Mouse (Mus musculus): ENCODE data around the gene Nckap5. TPM values are rescaled to one million over a fixed set of nuclear protein-coding genes. Genes with fewer than 3 reads are reported as not detected.

Gene Nckap5
- polyA plus RNA-seq, 1 experiment from 2014 or later: 1.1 TPM

GRCm38 (mm10) chr1:126652085-126652484, 178.5 kb downstream of the Nckap5 start:
- Histone ChIP-seq H3K9ac (replicated peaks) (no peak overlapping the region), H3K9me3 (ENCODE audit: low read length) (no peaks in the 10 kb centered on the region), H3K4me2 (ENCODE audit: low read depth, low read length) (no peak overlapping the region), H3K36me3 (replicated peaks; ENCODE audit: insufficient read depth, low read length) (no peaks in the 10 kb centered on the region), H3K4me3 (ENCODE audit: low read depth, low read length) (no peak overlapping the region), H3K4me1 (ENCODE audit: insufficient read depth) (no peaks in the 10 kb centered on the region), H3K27ac (ENCODE audit: low read depth) (no peak overlapping the region), H3K27me3 (ENCODE audit: insufficient read depth, low read length) (no peaks in the 10 kb centered on the region)
- ATAC-seq: peak; percentile 41; the same call in 1 of the 2 replicates
- peak; percentile 71 for TF ChIP-seq EP300 (IDR thresholded peaks at IDR 0.05; ENCODE audit: low read depth)
- no peak for TF ChIP-seq CTCF (IDR thresholded peaks at IDR 0.05; ENCODE audit: low read depth)
- WGBS (ENCODE audit: insufficient replicate concordance): 52% methylated on average over 2 of the region's 2 CpGs
- DNase-seq: no peak

- no peaks in the 10 kb centered on the region for H3K36me3 ChIP-seq (replicated peaks; ENCODE audit: insufficient read depth, low read length)
- WGBS (ENCODE audit: insufficient replicate concordance): 39% methylated on average over 5 of the region's 5 CpGs
- no peaks in the 10 kb centered on the region for H3K9me3 ChIP-seq (ENCODE audit: low read length)
- TF ChIP-seq CTCF (IDR thresholded peaks at IDR 0.05; ENCODE audit: low read depth) (no peak), EP300 (IDR thresholded peaks at IDR 0.05; ENCODE audit: low read depth) (peak; percentile 86)
- no peaks in the 10 kb centered on the region for H3K4me1 ChIP-seq (ENCODE audit: insufficient read depth)
- H3K27me3 ChIP-seq (ENCODE audit: insufficient read depth, low read length): no peaks in the 10 kb centered on the region
- no peak overlapping the region for H3K9ac ChIP-seq (replicated peaks)
- H3K4me3 ChIP-seq (ENCODE audit: low read depth, low read length): no peak overlapping the region
- peak; percentile 18 for DNase-seq
- no peak overlapping the region for H3K27ac ChIP-seq (ENCODE audit: low read depth)
- peak; percentile 92 for ATAC-seq
- peak overlapping the region; percentile 20; the same call in 1 of the 2 replicates for H3K4me2 ChIP-seq (ENCODE audit: low read depth, low read length)
Observed at GRCm38 (mm10) chr1:126650806-126651205, 179.8 kb downstream of the Nckap5 start.

- TF ChIP-seq EP300 (IDR thresholded peaks at IDR 0.05; ENCODE audit: low read depth) (no peak), CTCF (IDR thresholded peaks at IDR 0.05; ENCODE audit: low read depth) (no peak)
- H3K27ac ChIP-seq (ENCODE audit: low read depth): no peak overlapping the region
- no peak for ATAC-seq
- H3K36me3 ChIP-seq (replicated peaks; ENCODE audit: insufficient read depth, low read length): no peaks in the 10 kb centered on the region
- DNase-seq: no peak
- 78% methylated on average over 5 of the region's 5 CpGs for WGBS (ENCODE audit: insufficient replicate concordance)
- H3K4me2 ChIP-seq (ENCODE audit: low read depth, low read length): no peak overlapping the region
- no peaks in the 10 kb centered on the region for H3K27me3 ChIP-seq (ENCODE audit: insufficient read depth, low read length)
- H3K9ac ChIP-seq (replicated peaks): no peak overlapping the region
- no peaks in the 10 kb centered on the region for H3K4me1 ChIP-seq (ENCODE audit: insufficient read depth)
- H3K4me3 ChIP-seq (ENCODE audit: low read depth, low read length): no peak overlapping the region
- H3K9me3 ChIP-seq (ENCODE audit: low read length): no peaks in the 10 kb centered on the region
Observed at GRCm38 (mm10) chr1:126642751-126643150, 187.8 kb downstream of the Nckap5 start.

DNA sequence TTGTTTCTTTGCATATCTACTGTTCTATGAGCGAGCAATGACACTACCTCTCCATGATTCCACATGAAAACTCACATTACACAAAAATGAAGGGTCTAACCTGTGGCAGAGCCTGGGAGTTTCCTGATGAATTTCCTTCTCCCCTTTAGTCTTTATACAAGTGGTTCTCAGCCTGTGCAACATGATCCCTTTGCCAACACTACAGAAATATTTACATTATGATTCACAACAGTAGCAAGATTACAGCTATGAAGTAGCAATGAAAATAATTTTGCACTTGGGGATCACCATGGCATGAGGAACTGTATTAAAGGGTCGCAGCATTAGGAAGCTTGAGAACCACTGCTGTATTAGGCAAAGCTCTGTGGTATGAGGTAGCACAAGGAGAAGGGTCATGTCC, 191.1 kb downstream of the Nckap5 start:
- Histone ChIP-seq H3K4me2 (ENCODE audit: low read depth, low read length) (no peak overlapping the region), H3K27me3 (ENCODE audit: insufficient read depth, low read length) (no peaks in the 10 kb centered on the region), H3K4me3 (ENCODE audit: low read depth, low read length) (no peak overlapping the region), H3K9me3 (ENCODE audit: low read length) (no peaks in the 10 kb centered on the region), H3K36me3 (replicated peaks; ENCODE audit: insufficient read depth, low read length) (no peaks in the 10 kb centered on the region), H3K27ac (ENCODE audit: low read depth) (no peak overlapping the region), H3K9ac (replicated peaks) (no peak overlapping the region), H3K4me1 (ENCODE audit: insufficient read depth) (no peaks in the 10 kb centered on the region)
- ATAC-seq (no peak), DNase-seq (no peak)
- TF ChIP-seq CTCF (IDR thresholded peaks at IDR 0.05; ENCODE audit: low read depth): no peak
- TF ChIP-seq EP300 (IDR thresholded peaks at IDR 0.05; ENCODE audit: low read depth): no peak
- WGBS (ENCODE audit: insufficient replicate concordance): 77% methylated on average over 2 of the region's 2 CpGs

DNA sequence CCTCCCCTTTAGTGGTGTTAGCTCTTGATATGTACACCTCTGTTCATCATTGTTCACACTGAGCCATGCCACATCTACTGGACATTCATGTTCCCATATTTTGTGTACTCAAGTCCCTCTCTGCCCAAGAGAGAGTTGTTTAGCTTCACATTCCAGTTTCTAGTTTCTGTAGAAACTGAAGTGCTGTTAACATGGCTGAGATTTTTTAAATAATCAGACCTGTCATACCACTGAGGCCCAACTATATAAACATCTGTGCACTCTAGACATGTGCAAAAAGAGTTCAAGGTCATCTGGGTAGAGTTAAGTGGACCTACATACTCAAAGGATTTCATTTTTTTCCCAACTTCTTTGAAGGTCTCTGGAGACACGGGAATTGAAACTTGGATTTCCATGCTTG, 193.1 kb downstream of the Nckap5 start:
- H3K4me2 ChIP-seq (ENCODE audit: low read depth, low read length): no peak overlapping the region
- H3K9ac ChIP-seq (replicated peaks): no peak overlapping the region
- H3K27ac ChIP-seq (ENCODE audit: low read depth): no peak overlapping the region
- ATAC-seq: no peak
- DNase-seq: no peak
- WGBS (ENCODE audit: insufficient replicate concordance): 79% methylated on average over 1 of the region's 1 CpGs
- H3K27me3 ChIP-seq (ENCODE audit: insufficient read depth, low read length): no peaks in the 10 kb centered on the region
- TF ChIP-seq CTCF (IDR thresholded peaks at IDR 0.05; ENCODE audit: low read depth) (no peak), EP300 (IDR thresholded peaks at IDR 0.05; ENCODE audit: low read depth) (no peak)
- H3K4me1 ChIP-seq (ENCODE audit: insufficient read depth): no peaks in the 10 kb centered on the region
- no peak overlapping the region for H3K4me3 ChIP-seq (ENCODE audit: low read depth, low read length)
- no peaks in the 10 kb centered on the region for H3K9me3 ChIP-seq (ENCODE audit: low read length)
- H3K36me3 ChIP-seq (replicated peaks; ENCODE audit: insufficient read depth, low read length): no peaks in the 10 kb centered on the region

DNA sequence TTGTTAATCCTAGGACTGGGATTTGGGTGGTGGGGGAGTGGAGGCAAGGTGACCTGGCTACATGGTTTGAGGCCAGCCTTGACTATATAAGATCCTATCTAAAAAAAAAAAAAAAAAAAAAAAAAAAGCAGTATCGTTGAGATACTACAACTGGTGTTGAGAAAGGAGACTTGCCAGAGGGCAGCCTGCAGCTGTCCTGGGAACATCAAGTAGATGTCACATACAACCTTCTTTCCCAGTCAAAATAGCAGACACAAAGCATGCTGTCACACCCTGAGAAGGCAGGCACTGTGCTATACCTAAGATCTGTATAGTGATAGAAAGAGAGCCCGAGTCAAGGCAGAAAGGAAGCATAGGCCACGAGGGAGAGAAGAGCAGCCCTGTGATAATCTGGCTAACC, 204.4 kb downstream of the Nckap5 start:
- ATAC-seq: no peak
- Histone ChIP-seq H3K27ac (ENCODE audit: low read depth) (no peak overlapping the region), H3K4me1 (ENCODE audit: insufficient read depth) (0 out of 2 replicates have a peak, but pooled peaks cover 3% of the 10 kb centered on the region), H3K4me2 (ENCODE audit: low read depth, low read length) (no peak overlapping the region), H3K36me3 (replicated peaks; ENCODE audit: insufficient read depth, low read length) (no peaks in the 10 kb centered on the region), H3K9me3 (ENCODE audit: low read length) (no peaks in the 10 kb centered on the region), H3K27me3 (ENCODE audit: insufficient read depth, low read length) (no peaks in the 10 kb centered on the region), H3K4me3 (ENCODE audit: low read depth, low read length) (no peak overlapping the region), H3K9ac (replicated peaks) (no peak overlapping the region)
- DNase-seq: no peak
- no peak for TF ChIP-seq EP300 (IDR thresholded peaks at IDR 0.05; ENCODE audit: low read depth)
- no peak for TF ChIP-seq CTCF (IDR thresholded peaks at IDR 0.05; ENCODE audit: low read depth)
- 77% methylated on average over 3 of the region's 3 CpGs for WGBS (ENCODE audit: insufficient replicate concordance)

DNA sequence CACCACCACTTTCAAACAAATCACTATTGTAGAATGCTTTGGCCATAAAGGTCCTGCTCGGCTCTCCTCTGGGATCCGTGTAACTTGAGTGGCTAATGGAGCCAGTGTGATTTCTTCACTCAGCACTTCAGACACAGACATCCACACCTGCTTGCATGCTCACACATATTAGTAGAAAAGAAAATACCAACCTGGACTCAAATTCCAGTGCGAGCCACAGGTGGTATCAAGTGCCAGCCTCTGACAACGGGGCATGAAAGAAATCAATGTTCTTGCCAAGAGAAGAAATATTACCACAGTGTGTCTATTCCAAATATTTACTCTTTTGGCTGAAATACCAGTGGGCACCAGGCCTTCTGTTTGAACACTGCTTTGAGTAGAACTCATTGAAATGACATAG, 208.6 kb downstream of the Nckap5 start:
- 0 out of 2 replicates have a peak, but pooled peaks have one; percentile 31 for ATAC-seq
- H3K4me2 ChIP-seq (ENCODE audit: low read depth, low read length): no peak overlapping the region
- 0 out of 2 replicates have a peak, but pooled peaks cover 3% of the 10 kb centered on the region for H3K4me1 ChIP-seq (ENCODE audit: insufficient read depth)
- H3K4me3 ChIP-seq (ENCODE audit: low read depth, low read length): no peak overlapping the region
- WGBS (ENCODE audit: insufficient replicate concordance): 71% methylated on average over 4 of the region's 4 CpGs
- no peaks in the 10 kb centered on the region for H3K27me3 ChIP-seq (ENCODE audit: insufficient read depth, low read length)
- DNase-seq: no peak
- no peak overlapping the region for H3K27ac ChIP-seq (ENCODE audit: low read depth)
- no peaks in the 10 kb centered on the region for H3K9me3 ChIP-seq (ENCODE audit: low read length)
- no peak for TF ChIP-seq EP300 (IDR thresholded peaks at IDR 0.05; ENCODE audit: low read depth)
- no peaks in the 10 kb centered on the region for H3K36me3 ChIP-seq (replicated peaks; ENCODE audit: insufficient read depth, low read length)
- H3K9ac ChIP-seq (replicated peaks): no peak overlapping the region

Measured in liver, postnatal 0 days (tissue).